Mouse (Mus musculus) brain, embryonic 14.5 days (tissue): ENCODE results near the gene Mgea5. TPM values are rescaled to one million over a fixed set of nuclear protein-coding genes. Genes with fewer than 3 reads are reported as not detected.

Experiments used
- DNase-seq: peaks from one replicate; pipeline ENCODE4 v3.0.0-alpha.2; 2011; ENCODE audit warnings: low read depth
- CTCF ChIP-seq: fragments of 200-500 bp; IDR thresholded peaks from 2 replicates; pipeline ENCODE4 v1.5.1; 2012; ENCODE audit warnings: inconsistent platforms, mild to moderate bottlenecking, moderate library complexity, borderline replicate concordance; ENCODE audit not compliant: insufficient read depth, insufficient read length; ENCODE audit errors: extremely low read depth
- POLR2A ChIP-seq: fragments of 200-500 bp; IDR thresholded peaks from 2 replicates; pipeline ENCODE4 v1.6.1; 2012; ENCODE audit warnings: mild to moderate bottlenecking, inconsistent platforms, borderline replicate concordance; ENCODE audit not compliant: poor library complexity, insufficient read depth, insufficient read length, severe bottlenecking; ENCODE audit errors: extremely low read depth
- polyA plus RNA-seq: library from polyadenylated mRNA; depleted of rRNA; stranded (reverse); fragments of >200 nt; gene quantifications from 2 replicates; pipeline ENCODE4 v1.2.3, GENCODE M21; 2012

Mgea5 gene
- polyA plus RNA-seq, 1 experiment = 156 TPM

DNA sequence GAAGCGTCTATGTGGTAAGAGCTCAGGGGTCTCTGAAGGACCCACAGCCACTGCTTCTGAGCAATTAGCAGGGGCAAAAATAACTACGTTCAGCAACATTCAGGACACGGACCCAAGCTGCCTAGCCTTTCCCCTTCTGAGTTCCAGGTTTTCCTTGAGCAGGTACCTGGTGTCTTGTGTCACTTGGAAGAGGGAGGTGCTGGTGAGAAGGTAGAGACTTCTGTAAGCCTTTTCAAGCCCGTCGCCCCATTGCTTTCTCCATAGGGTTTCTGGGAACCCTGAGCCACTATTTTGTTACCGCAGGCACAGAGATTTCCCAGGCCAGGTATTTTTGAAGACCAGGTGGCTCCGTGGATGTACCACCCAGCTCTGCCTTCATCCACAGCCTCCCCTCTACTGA lies 40.0 kb downstream of the Mgea5 start:
- TF ChIP-seq CTCF (no peak), POLR2A (no peak)
- no peak for DNase-seq

DNA sequence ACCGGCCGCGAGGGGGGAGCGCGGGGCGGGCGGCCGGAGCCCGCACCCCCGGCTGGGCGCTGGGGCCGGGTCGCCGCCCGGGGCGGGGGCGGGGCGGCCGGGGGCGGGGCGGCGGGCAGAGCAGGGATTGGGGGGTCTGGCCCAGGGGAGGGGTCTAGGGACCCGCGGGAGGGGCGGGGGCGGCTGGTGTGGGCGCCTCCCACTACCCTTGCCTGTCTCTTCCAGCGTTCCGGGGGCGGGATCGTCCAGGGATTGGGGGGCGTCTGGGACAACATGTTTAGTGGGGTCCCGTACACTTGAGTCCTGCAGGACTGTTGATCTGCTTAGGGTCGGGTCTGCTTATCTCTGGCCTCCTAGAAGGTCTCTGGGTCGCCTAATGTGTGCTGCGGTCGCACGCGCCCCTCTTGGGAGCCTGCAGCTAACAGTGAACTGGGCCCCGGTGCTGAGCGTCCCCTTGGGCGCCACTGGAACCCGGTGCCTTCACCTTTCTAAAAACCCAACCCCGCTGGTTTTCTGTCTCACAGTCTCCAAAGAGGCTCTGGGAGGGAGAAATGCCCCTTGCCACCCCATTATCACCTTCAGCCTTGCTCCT lies 40.6 kb downstream of the Mgea5 start:
- TF ChIP-seq CTCF = no peak
- no peak for TF ChIP-seq POLR2A

GRCm38 (mm10) chr19:45742218-45742983 lies 41.2 kb downstream of the Mgea5 start, which contains the start of gene Fgf8:
Gene Fgf8 (minus strand): TSS chr19:45742915.
- DNase-seq = no peak
- TF ChIP-seq POLR2A (no peak), CTCF (no peak)

More for the DNA sequence above, 40.6 kb downstream of the Mgea5 start:
- no peak for DNase-seq

DNA sequence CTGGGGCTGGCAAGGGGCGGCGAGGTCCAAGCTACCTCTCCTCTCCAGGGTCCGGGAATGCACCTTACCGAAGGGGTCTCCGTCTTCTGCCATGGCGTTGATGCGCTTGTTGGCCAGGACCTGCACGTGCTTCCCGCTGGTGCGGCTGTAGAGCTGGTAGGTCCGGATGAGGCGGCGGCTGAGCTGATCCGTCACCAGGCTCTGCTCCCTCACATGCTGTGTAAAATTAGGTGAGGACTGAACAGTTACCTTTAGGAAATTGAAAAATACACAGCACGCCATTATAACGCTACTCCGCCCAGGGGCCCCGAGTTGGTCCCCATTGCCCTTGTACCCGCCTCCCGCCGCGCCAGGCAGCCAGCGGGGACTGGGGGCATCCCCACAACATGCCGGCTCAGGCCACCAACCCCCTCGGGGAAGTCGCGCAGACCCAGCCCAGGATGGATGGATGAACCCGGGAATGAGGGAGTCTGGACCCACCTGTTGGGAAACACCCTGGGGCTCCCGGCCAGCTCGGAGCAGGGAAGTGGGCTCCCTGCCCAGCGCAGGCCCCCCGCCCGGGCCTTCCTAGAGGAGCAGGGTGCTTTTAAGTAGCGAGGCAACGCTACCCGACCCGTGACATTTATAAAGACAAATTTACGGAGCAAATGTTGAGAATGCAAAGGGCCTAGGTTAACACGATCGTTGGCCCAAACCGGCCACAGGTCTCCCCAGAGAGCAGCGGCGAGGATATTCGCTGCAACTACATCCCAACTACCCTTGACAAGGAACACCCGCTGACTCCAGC lies 42.0 kb downstream of the Mgea5 start:
- DNase-seq = no peak

DNA sequence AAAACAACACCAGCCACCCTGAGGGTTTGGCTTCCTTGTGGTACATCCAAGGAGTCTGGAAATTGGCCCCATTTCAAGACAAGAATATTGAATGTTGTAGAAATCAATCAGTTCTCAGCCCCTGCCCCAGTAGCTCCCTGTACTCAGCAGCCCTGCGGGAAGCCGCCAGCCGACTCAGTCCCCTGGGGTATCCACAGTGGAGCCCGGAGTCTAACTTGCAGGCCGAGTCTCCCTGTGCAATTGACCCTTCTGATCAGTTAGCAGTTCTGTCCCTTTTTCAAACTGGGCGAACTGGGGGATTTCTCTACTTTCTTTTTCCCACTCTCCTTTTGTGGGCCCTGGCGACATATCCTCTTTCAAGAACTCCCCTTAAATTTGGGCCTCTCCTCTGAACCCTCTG lies 42.8 kb downstream of the Mgea5 start:
- DNase-seq = no peak
- no peak for TF ChIP-seq CTCF

More for the DNA sequence above, 42.0 kb downstream of the Mgea5 start:
- TF ChIP-seq POLR2A (no peak), CTCF (no peak)

DNA sequence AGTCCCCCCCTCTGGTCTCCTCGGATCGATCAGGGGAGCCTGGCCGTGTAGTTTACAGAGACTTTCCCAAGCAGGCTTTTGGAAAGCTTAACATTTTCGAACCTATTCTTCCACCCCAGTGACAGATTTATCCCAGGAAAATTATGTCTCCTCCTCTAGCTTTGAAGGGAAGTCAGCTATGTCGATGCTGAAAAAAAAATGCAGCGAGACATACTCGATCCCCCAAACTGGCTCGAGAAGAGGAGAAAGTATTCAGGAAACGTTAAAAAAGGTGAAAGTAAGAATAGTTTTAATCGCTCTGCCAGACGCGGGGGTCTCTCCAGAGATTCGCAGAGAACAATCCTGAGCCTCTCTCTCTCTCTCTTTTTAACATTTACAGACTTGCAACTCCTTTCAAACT lies 43.4 kb downstream of the Mgea5 start:
- DNase-seq = no peak
- TF ChIP-seq CTCF = no peak
- no peak for TF ChIP-seq POLR2A

DNA sequence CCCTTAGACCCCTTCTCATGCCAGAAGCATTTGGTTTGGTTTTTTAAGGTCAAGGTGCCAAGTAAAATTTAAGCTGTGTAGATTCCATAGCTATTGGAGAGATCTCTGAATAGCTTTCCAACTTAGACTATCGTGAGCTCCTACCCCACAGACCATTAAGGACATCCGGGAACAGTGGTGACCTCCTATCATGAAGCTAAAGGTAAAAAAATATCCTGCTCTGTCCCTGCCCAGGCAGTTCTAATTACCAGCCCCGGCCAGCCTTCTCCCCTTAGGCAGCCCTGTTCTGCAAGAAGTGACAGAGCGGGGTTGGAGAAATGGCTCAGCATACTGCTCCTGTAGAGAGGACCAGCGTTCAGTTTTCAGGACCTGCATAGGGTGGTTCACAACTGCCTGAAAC lies 45.1 kb downstream of the Mgea5 start:
- TF ChIP-seq POLR2A (no peak), CTCF (no peak)

GRCm38 (mm10) chr19:45737846-45738484 lies 45.7 kb downstream of the Mgea5 start:
- TF ChIP-seq CTCF (no peak), POLR2A (no peak)

More for the DNA sequence above, 45.1 kb downstream of the Mgea5 start:
- no peak for DNase-seq

GRCm38 (mm10) chr19:45737208-45737845 lies 46.3 kb downstream of the Mgea5 start:
- TF ChIP-seq CTCF (no peak), POLR2A (no peak)
- DNase-seq = peak; percentile 47

More at GRCm38 (mm10) chr19:45737846-45738484, 45.7 kb downstream of the Mgea5 start:
- no peak for DNase-seq

- DNase-seq = peak; percentile 77
- TF ChIP-seq CTCF (no peak), POLR2A (no peak)
Measured at GRCm38 (mm10) chr19:45736855-45737207, 46.8 kb downstream of the Mgea5 start.
